Mouse (Mus musculus) limb, embryonic 12.5 days (tissue): ENCODE results near the gene Trpm3. TPM values are rescaled to one million over a fixed set of nuclear protein-coding genes. Genes with fewer than 3 reads are reported as not detected.
A peak's percentile ranks its signal among the peaks of the same experiment; 100 is the strongest.

Experiments used
- ATAC-seq: fragments of 200-750 bp; cut with Nextera tagmentation; 2 replicates; pipeline ENCODE4 v1.8.0; 2017; ENCODE audit warnings: low read depth, moderate TSS enrichment; ENCODE audit not compliant: insufficient number of reproducible peaks, insufficient read depth, low FRiP score, low TSS enrichment
- H3K27ac ChIP-seq: fragments of 300-500 bp; sonication (generic); 2 replicates; pipeline ENCODE4 v1.5.1; 2016; ENCODE audit warnings: mild to moderate bottlenecking, moderate library complexity
- H3K27me3 ChIP-seq: fragments of 300-500 bp; sonication (generic); 2 replicates; pipeline ENCODE4 v1.6.1; 2016; ENCODE audit warnings: mild to moderate bottlenecking, moderate library complexity
- H3K36me3 ChIP-seq: fragments of 300-500 bp; sonication (generic); 2 replicates; pipeline ENCODE4 v1.6.1; 2016; ENCODE audit warnings: mild to moderate bottlenecking, moderate library complexity
- H3K4me1 ChIP-seq: fragments of 300-500 bp; sonication (generic); replicated peaks from 2 replicates; pipeline ENCODE4 v1.6.1; 2016
- H3K4me2 ChIP-seq: fragments of 300-500 bp; sonication (generic); 2 replicates; pipeline ENCODE4 v1.6.1; 2016; ENCODE audit warnings: mild to moderate bottlenecking, moderate library complexity
- H3K4me3 ChIP-seq: fragments of 300-500 bp; sonication (generic); replicated peaks from 2 replicates; pipeline ENCODE4 v1.5.1; 2016; ENCODE audit warnings: mild to moderate bottlenecking
- H3K9ac ChIP-seq: fragments of 300-500 bp; sonication (generic); replicated peaks from 2 replicates; pipeline ENCODE4 v1.6.1; 2016; ENCODE audit warnings: mild to moderate bottlenecking, moderate library complexity
- H3K9me3 ChIP-seq: fragments of 300-500 bp; sonication (generic); 2 replicates; pipeline ENCODE4 v1.6.1; 2016; ENCODE audit warnings: mild to moderate bottlenecking, moderate library complexity
- WGBS: fragments of 180-500 bp; shearing (Covaris S2); methylation state at CpG from one replicate; pipeline ENCODE4 v1.1.7; 2016; 5-methylcytosine and 5-hydroxymethylcytosine counted together
- polyA plus RNA-seq: library from polyadenylated mRNA; unstranded; fragments of >200 nt; fragmentation: Nextera tagmentation; extraction: Ambion mirVana; gene quantifications from 2 replicates; pipeline ENCODE4 v1.2.1, GENCODE M21; 2016

The Trpm3 gene
- polyA plus RNA-seq, 1 experiment from 2014 or later, result 6.1 TPM

GRCm38 (mm10) chr19:22180136-22180535 is 41.3 kb downstream of the Trpm3 start:
- Histone ChIP-seq H3K36me3 (no peaks in the 10 kb centered on the region), H3K4me2 (no peak overlapping the region), H3K27ac (no peak overlapping the region), H3K9ac (no peak overlapping the region), H3K9me3 (no peaks in the 10 kb centered on the region), H3K27me3 (no peaks in the 10 kb centered on the region), H3K4me1 (no peaks in the 10 kb centered on the region), H3K4me3 (no peak overlapping the region)
- no peak for ATAC-seq
- 86% methylated on average over 3 of the region's 3 CpGs for WGBS

DNA sequence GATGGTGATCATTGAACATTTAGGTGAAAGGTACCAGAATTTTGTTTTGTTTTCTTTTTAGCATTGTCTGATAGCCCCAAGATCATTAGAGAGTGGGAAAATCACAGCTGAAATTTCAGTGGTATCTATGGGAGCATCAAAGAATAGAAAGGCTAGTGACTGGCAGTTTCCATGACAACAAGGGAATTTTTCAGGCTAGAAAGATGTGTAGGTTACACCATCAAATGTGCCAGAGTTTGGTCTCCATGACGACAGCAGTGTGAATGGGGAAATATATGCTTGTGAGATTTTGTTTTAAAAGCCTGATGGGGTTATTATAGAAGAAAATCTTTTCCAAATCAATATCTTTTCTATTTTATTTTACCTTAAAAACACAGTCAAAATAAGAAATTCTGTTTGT is 50.9 kb downstream of the Trpm3 start:
- H3K4me1 ChIP-seq, result no peaks in the 10 kb centered on the region
- ATAC-seq, result no peak
- no peak overlapping the region for H3K4me2 ChIP-seq
- H3K27ac ChIP-seq, result no peak overlapping the region
- H3K9me3 ChIP-seq, result no peaks in the 10 kb centered on the region
- 68% methylated on average over 1 of the region's 1 CpGs for WGBS
- no peak overlapping the region for H3K9ac ChIP-seq
- no peaks in the 10 kb centered on the region for H3K36me3 ChIP-seq
- H3K4me3 ChIP-seq, result no peak overlapping the region
- no peaks in the 10 kb centered on the region for H3K27me3 ChIP-seq

GRCm38 (mm10) chr19:22222520-22222919 is 83.7 kb downstream of the Trpm3 start:
- Histone ChIP-seq H3K9ac (no peak overlapping the region), H3K27ac (no peak overlapping the region), H3K9me3 (no peaks in the 10 kb centered on the region), H3K4me2 (no peak overlapping the region), H3K4me3 (no peak overlapping the region), H3K27me3 (no peaks in the 10 kb centered on the region), H3K4me1 (no peaks in the 10 kb centered on the region), H3K36me3 (no peaks in the 10 kb centered on the region)
- ATAC-seq, result no peak
- WGBS, result 93% methylated on average over 2 of the region's 2 CpGs

DNA sequence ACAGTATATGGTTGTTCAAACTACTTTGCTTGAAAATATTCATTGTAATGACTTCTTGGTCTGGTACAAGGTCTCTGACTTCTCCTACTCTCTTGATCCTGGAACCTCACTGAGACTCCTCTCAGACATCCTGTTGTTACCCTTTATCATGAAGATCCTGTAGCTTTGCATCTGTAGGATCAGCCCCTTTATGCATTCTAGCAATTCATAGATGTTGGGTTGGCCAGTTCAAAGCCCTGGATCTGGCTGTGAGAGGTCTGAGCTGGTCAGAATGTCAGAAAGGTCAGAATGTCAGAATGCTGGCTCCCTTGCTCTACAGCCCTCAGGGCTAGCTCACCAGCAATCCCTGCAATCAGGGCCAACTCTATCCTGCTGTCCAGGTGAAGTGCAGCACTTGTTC is 95.3 kb downstream of the Trpm3 start:
- Histone ChIP-seq H3K4me3 (no peak overlapping the region), H3K27me3 (no peaks in the 10 kb centered on the region), H3K9ac (no peak overlapping the region), H3K9me3 (no peaks in the 10 kb centered on the region), H3K27ac (no peak overlapping the region), H3K36me3 (no peaks in the 10 kb centered on the region), H3K4me1 (no peaks in the 10 kb centered on the region), H3K4me2 (no peak overlapping the region)
- ATAC-seq, result no peak

- Histone ChIP-seq H3K4me3 (no peak overlapping the region), H3K4me2 (no peak overlapping the region), H3K9ac (no peak overlapping the region), H3K9me3 (no peaks in the 10 kb centered on the region), H3K36me3 (no peaks in the 10 kb centered on the region), H3K4me1 (no peaks in the 10 kb centered on the region), H3K27ac (no peak overlapping the region), H3K27me3 (no peaks in the 10 kb centered on the region)
- WGBS, result 87% methylated on average over 6 of the region's 6 CpGs
- ATAC-seq, result no peak
These were observed 110.2 kb downstream of the Trpm3 start for GRCm38 (mm10) chr19:22249076-22249475.

- Histone ChIP-seq H3K36me3 (no peaks in the 10 kb centered on the region), H3K9ac (no peak overlapping the region), H3K27me3 (no peaks in the 10 kb centered on the region), H3K9me3 (no peaks in the 10 kb centered on the region), H3K4me1 (peaks cover 6% of the 10 kb centered on the region; the same call in 1 of the 2 replicates), H3K4me3 (no peak overlapping the region), H3K4me2 (no peak overlapping the region), H3K27ac (no peak overlapping the region)
- WGBS, result 70% methylated on average over 5 of the region's 5 CpGs
- no peak for ATAC-seq
These were observed 134.1 kb downstream of the Trpm3 start for GRCm38 (mm10) chr19:22272916-22273315.

GRCm38 (mm10) chr19:22284651-22285050 is 145.8 kb downstream of the Trpm3 start:
- Histone ChIP-seq H3K9ac (no peak overlapping the region), H3K27me3 (no peaks in the 10 kb centered on the region), H3K4me3 (no peak overlapping the region), H3K27ac (no peak overlapping the region), H3K36me3 (no peaks in the 10 kb centered on the region), H3K9me3 (no peaks in the 10 kb centered on the region), H3K4me2 (no peak overlapping the region), H3K4me1 (no peaks in the 10 kb centered on the region)
- ATAC-seq, result no peak
- 83% methylated on average over 3 of the region's 3 CpGs for WGBS

DNA sequence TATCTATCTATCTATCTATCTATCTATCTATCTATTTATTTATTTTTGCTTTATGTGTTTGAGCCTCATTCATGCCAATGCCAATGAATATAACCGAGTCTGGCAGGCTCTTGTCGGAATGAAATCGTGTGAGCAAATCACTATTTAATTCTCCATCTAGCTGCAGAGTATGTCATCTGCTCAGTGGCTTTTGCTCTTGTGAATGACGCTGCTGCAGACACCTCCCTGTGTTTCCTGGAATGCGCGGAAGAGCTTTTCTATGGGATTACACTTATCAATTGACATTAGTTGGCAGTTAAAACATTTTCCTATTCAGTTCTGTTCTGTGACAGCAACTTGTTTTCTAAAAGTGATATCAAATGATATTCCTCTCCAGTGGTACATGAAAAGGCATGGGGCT is 153.8 kb downstream of the Trpm3 start:
- no peak overlapping the region for H3K27ac ChIP-seq
- no peaks in the 10 kb centered on the region for H3K27me3 ChIP-seq
- no peaks in the 10 kb centered on the region for H3K36me3 ChIP-seq
- H3K9me3 ChIP-seq, result no peaks in the 10 kb centered on the region
- no peak overlapping the region for H3K4me2 ChIP-seq
- no peaks in the 10 kb centered on the region for H3K4me1 ChIP-seq
- WGBS, result 90% methylated on average over 6 of the region's 6 CpGs
- no peak overlapping the region for H3K9ac ChIP-seq
- no peak overlapping the region for H3K4me3 ChIP-seq
- ATAC-seq, result no peak

DNA sequence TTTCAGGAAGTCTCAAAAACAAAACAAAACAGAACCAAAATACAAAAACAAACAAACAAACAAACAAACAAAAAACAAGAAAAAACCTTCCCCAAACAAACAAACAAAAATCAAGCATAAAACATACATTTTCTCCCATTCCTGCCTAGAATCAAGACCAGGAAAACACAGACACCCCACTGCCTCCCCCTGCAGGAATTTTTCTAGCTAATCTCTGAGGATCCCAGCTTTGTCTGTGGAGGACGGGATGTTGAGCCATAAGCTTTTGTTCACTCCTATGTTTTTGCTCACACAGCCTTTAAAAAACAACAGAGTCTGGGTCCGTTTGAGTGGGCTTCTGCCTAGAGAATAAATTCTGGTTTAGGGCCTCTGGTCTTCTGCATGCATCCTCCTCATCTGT is 162.1 kb downstream of the Trpm3 start:
- ATAC-seq, result no peak
- H3K9ac ChIP-seq, result no peak overlapping the region
- H3K4me2 ChIP-seq, result no peak overlapping the region
- H3K4me1 ChIP-seq, result 0 out of 2 replicates have a peak, but pooled peaks cover 3% of the 10 kb centered on the region
- no peak overlapping the region for H3K4me3 ChIP-seq
- 52% methylated on average over 2 of the region's 2 CpGs for WGBS
- no peak overlapping the region for H3K27ac ChIP-seq
- H3K9me3 ChIP-seq, result no peaks in the 10 kb centered on the region
- H3K36me3 ChIP-seq, result no peaks in the 10 kb centered on the region
- 0 out of 2 replicates have a peak, but pooled peaks cover 6% of the 10 kb centered on the region for H3K27me3 ChIP-seq

DNA sequence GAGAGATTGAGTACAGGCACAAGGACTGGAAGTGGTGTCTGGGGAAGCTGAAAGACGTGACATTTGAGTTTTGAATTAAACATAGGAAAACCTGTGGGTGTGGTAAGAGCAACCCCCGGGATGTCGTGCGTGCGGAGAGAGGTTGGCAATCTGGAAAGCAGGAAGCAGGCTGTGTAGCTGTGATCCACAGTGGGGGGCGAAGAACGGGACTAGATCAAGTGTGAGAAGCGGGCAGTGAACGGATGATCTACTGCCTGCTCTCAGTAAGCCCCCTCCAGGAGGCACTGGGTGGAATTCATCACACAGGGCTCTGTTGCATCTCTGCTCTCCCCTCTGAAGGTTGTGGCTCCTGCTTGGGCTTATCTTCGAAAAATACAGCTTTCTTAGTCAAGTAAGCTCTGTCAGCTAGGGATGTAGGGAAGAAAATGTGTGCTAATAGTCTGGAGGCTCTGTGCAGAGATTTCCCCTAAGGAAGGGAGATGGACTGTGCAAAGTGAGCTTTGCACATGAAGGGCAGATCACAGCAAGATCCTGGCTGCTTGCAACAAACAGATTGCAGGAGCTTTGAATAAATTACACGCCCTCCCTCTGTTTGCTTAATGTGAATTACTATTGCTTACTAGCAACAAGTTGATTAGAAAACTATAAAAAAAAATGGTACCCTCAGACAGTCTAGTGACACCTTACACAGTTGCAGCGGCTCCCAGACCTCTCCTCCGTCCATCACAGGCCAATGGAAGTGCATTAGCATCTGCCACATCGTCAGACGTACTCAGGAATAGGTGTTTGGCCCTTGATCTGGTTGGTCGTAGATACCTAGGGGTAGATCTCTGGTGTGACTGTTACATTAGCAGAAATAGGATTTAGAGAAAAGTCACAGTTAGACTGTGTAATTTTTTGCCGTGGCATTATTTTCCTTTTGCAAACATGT is 164.4 kb downstream of the Trpm3 start:
- no peak overlapping the region for H3K4me3 ChIP-seq
- H3K4me1 ChIP-seq, result 0 out of 2 replicates have a peak, but pooled peaks cover 3% of the 10 kb centered on the region
- H3K27ac ChIP-seq, result no peak overlapping the region
- 0 out of 2 replicates have a peak overlapping the region, but pooled peaks have one; percentile 34 for H3K9ac ChIP-seq
- peak overlapping the region; percentile 59; the same call in 1 of the 2 replicates for H3K4me2 ChIP-seq
- H3K27me3 ChIP-seq, result 0 out of 2 replicates have a peak, but pooled peaks cover 6% of the 10 kb centered on the region
- 24% methylated on average over 17 of the region's 17 CpGs for WGBS
- no peak for ATAC-seq
- no peaks in the 10 kb centered on the region for H3K36me3 ChIP-seq
- no peaks in the 10 kb centered on the region for H3K9me3 ChIP-seq

DNA sequence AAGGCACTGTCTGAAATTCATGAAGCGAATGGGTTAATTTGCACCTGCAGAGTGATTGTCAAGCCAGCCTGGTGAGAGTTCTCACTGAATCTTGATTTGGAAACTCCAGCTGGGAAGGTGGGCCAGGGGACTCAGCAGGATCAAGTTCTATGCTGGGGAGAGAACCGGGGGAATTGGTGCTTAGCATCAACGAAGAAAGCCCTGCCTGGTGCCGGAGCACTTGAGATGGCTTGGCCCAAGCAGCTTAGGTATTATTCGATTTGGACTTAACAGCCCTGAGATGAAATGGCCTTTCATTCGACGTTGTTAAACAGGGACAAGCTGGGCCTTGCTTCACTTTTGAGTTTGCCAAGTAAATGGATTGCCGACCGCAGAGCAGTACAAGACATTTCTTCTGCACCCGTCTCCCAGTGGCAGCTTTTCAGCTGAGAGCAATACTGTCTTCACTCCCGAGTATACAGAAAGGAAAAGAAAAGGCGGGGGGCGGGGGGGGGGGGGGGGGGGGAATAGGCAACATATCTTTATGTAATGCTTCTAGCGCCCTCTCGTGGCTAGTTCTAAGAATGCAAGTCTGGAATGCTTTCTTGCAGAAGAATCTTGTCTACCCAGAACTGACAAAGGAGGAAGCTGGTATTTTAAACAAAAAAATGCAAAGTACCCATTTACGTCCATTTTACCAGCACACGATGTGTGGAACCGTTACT is 165.3 kb downstream of the Trpm3 start:
- Histone ChIP-seq H3K4me2 (peak overlapping the region; percentile 59), H3K36me3 (no peaks in the 10 kb centered on the region), H3K4me3 (peak overlapping the region; percentile 31), H3K9me3 (no peaks in the 10 kb centered on the region), H3K27me3 (0 out of 2 replicates have a peak, but pooled peaks cover 6% of the 10 kb centered on the region), H3K4me1 (0 out of 2 replicates have a peak, but pooled peaks cover 3% of the 10 kb centered on the region), H3K9ac (0 out of 2 replicates have a peak overlapping the region, but pooled peaks have one; percentile 34), H3K27ac (no peak overlapping the region)
- WGBS, result 2% methylated on average over 16 of the region's 18 CpGs
- no peak for ATAC-seq
